Mouse (Mus musculus): ENCODE results near the gene Dhx38.

The Dhx38 gene

DNA sequence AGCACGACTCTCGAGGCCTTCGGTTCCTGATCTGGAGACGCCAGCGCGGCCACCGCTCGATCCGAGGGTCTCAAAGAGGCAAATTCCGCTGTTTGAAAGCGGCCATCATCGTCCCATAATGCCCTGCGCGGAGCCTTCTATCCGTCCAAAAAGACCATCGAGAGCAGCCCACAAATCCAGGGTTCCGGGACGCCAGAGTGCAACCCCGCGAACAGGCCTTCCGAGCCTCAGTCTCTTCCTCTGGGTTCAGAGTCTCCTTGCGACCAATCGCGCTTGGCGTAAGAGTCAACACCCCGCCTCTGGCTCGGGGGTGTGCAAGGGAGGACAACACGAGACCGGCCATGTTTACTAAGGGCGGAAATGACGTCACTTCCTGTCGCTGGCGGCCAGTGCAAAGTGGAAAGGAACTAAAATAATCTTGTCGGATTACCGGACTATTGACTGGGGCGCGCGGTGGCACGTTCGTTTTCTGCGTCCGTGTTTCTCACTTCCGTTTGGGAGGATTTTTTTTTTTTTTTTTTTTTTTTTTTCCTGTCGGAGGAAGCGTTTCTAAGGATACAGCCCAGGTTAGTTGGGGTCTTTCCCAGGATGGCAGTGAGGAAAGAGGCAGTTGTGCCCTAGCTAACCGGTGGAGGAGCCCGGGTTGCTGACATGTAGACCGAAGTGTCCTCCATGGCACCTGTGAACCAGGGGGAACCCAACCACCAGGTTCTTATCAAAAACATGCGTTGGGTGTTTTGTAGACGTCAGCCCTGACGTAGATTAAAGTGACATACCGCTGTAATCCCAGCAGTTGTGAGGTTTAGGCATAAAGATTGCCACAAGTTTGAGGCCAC, at the start of gene Dhx38, which contains the start of gene Txnl4b:
Dhx38 (minus strand) TSS at position 364 of the 836 bp plus-strand sequence.
Txnl4b (plus strand) TSS at position 395 of the 836 bp plus-strand sequence.
- peak; percentile 99 for DNase-seq (ENCODE audit: extremely low read depth, low read depth, low spot score)

DNA sequence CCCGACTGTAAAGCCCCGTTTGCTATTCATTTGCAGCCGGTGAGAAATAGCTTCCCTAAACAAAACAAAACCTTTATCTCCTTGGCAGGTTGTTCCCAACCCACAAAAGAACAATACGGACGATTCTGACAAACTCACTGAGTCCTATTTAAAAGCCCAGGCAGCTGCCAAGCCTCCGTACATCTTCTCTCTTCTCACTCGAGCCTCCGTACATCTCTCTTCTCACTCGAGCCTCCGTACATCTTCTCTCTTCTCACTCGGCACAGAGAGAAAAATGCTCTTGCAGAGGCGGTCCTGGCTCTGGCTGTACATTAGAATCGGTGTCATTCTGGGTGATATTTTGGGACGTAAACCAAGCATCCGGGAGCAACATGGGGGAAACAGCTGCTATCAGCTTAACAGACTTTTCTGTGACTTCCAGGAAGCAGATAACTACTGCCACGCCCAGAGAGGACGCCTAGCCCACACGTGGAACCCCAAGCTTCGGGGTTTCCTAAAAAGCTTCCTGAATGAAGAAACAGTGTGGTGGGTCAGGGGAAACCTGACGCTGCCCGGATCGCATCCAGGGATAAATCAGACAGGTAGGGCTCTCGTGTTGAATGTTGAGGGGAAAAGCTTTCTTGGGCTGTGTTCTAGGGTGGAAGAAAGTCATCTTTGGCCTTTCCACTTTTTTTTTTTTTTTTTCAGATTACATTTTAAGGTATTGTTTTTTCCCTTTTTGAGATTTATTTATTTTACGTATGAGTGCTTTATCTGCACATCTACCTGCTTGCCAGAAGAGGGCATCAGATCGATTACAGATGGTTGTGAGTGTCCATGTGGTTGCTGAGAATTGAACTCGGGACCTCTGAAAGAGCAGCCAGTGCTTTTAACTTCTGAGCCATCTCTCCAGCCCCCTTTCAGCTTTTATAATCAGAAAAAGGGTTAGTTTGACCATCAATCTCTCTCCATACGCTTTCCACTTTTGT, 48.9 kb upstream of the Dhx38 start, which contains the start of gene Pkd1l3:
Pkd1l3 (plus strand) TSS at position 275 of the 968 bp plus-strand sequence.
- DNase-seq (ENCODE audit: extremely low read depth, low read depth, low spot score), result no peak

DNA sequence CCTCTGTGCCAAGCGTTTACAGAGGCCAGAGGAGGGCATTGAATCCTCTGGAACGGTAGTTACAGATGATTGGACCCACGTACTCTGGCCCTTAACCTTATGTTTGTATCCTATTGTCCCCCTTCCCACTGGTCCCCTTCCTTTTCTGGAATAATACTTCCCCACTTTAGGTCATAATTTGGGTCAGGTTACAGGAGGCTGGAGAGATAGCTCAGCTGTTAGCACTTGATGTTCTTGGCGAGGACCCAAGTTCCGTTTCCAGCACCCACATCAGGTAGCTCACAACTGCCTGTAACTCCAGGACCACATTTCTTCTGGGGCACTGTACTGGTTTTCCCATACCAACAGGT, 43.5 kb upstream of the Dhx38 start:
- DNase-seq (ENCODE audit: extremely low read depth, low read depth, low spot score), result no peak

- peak; percentile 54 for DNase-seq (ENCODE audit: extremely low read depth, low read depth, low spot score)
Observed at GRCm38 (mm10) chr8:109608271-109609152, 42.9 kb upstream of the Dhx38 start, which contains the start of gene Dhodh. TSS of gene Dhodh (minus strand) at chr8:109608673.

- no peak for DNase-seq (ENCODE audit: extremely low read depth, low read depth, low spot score)
Observed at GRCm38 (mm10) chr8:109607650-109608049, 42.0 kb upstream of the Dhx38 start.

DNA sequence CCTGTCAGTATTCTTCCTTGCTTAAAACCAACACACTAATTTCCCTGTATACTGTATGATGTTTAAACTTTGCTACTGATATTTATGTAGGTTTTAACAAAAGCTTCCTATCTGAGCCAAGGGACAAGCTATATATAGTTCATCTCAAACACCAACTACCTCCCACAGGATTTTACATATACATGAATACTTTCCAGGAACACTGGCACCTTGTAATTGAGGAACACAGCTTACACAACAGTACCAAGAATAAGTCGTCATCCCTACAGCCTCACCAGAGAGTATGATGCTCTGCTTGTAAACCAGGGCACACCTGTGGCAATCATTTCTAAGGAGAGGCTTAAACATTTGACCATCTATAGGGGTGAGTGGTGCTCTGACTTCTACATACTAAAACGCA, 41.1 kb upstream of the Dhx38 start:
- DNase-seq (ENCODE audit: extremely low read depth, low read depth, low spot score), result no peak

DNA sequence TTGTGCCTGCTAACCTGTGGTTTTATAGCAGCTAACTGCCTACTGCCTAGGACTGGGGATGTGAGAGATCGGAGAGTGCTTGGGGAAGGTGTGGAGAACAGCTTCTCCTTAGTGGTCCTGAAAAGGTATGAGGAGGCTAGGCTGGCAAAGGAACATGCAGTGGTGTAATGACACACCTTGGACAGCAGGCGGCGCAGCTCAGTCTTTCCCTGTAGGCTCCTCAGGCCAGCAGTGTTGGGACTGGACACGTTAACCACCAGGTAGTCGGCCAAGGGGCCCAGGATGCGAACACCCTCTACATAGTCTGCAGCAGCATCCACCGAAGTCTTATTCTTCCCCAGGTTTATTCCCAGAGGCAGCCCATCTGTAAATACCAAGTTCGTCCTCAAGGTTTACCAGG, 30.2 kb upstream of the Dhx38 start:
- no peak for DNase-seq (ENCODE audit: extremely low read depth, low read depth, low spot score)

GRCm38 (mm10) chr8:109593117-109593788, 27.6 kb upstream of the Dhx38 start:
- DNase-seq (ENCODE audit: extremely low read depth, low read depth, low spot score), result no peak

DNA sequence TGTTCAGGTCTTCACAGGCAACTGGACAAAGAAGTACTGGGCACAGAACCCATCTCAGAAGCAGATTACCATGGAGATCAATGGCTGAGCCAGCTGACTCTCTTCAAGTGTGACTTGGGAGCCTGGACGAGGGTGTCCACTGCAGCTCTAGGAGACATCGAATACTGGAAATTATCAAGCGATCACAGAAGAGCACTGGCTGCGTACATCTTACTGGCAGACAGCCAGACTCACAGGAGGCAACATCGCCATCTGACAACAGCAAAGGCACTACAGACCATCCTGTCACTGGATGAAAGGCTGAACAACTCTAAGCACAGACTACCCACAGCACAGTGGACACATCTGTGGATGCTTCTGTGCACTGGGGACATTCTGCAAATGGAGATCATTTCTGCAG, 26.5 kb upstream of the Dhx38 start:
- DNase-seq (ENCODE audit: extremely low read depth, low read depth, low spot score), result no peak

DNA sequence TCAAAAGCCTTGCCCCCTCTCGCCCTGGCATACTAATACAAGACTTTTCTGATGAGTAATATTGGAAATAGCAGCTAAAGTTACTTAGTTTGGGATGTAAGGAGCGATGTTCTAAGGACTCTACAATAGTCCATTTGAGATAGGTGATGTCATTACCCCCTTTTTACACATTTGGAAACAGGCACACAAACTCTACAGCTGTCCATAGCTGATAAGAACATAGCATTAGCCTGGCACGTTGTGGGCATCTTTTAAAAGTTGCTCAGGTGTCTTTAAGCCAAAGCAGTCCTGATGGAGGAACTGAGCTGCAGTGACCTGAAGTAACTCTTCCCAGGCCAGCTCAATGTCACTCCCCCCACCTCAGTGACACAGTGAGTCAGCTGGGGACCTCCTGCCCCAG, 25.7 kb upstream of the Dhx38 start:
- no peak for DNase-seq (ENCODE audit: extremely low read depth, low read depth, low spot score)

GRCm38 (mm10) chr8:109590901-109591300, 25.2 kb upstream of the Dhx38 start:
- DNase-seq (ENCODE audit: extremely low read depth, low read depth, low spot score), result no peak

- DNase-seq (ENCODE audit: extremely low read depth, low read depth, low spot score), result no peak
Observed at GRCm38 (mm10) chr8:109586972-109587504, 21.4 kb upstream of the Dhx38 start.

GRCm38 (mm10) chr8:109585652-109586051, 20.0 kb upstream of the Dhx38 start:
- no peak for DNase-seq (ENCODE audit: extremely low read depth, low read depth, low spot score)

DNA sequence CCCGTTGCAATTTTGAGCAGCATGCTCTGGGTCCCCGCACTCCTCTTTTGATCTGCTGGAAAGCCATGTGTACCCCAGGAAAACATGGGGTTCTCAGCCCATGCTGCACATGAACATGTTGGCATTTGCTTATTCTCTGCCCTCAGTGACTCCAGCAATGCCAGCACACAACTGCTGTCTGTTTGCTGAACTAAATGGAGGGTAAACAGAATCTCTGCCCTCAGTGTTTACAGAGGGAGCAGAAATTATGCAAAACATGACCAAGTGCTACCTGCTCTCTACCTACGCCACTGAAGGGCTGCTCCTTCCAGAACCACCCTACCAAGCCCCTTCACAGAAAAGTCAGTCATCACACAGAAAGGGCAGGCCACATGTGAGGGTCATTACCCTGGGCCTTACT, 19.2 kb upstream of the Dhx38 start:
- no peak for DNase-seq (ENCODE audit: extremely low read depth, low read depth, low spot score)

DNA sequence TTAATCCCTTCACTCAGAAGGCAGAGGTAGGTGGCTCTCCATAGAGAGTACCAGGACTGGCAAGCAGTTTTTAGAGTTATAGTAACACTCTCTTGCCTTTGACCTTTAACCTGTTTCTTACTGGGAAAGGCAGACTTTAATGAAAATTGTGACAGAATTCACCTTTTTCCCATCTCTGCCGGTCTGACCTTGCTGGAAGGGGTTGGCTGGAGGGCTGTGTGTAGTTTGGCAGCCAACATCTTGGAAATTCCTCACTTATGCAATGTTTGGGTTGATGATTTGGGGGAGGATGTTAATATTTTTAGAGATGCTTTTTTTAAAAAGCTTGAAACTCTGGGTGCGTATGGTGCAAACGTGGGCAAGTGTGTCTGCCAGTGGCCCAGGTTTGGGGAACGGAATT, 18.6 kb upstream of the Dhx38 start:
- no peak for DNase-seq (ENCODE audit: extremely low read depth, low read depth, low spot score)

GRCm38 (mm10) chr8:109578900-109579301, 13.2 kb upstream of the Dhx38 start, which contains the start of gene Hp:
TSS of gene Hp (minus strand) at chr8:109579172.
- DNase-seq (ENCODE audit: extremely low read depth, low read depth, low spot score), result no peak

DNA sequence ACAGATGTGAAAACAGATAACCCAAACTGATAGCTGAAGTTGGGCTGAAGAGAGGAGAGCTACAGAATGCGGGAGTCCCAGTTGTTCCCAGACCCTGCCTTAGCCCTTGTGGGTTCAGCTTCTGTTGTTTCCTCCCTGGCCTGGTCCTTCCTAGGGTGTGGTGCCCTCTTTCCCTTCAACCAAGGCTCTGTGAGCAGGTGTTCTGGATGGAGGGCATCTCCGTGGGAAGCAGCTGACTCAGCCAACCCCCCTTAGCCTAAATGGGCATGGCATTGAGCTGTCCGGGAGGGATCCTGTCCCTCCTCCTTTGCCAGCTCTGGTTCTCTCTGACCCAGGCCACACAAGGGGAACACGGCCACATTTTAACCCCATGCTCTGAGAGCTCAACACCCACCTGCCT, 10.7 kb upstream of the Dhx38 start:
- DNase-seq (ENCODE audit: extremely low read depth, low read depth, low spot score), result no peak

GRCm38 (mm10) chr8:109571139-109571538, 5.5 kb upstream of the Dhx38 start:
- no peak for DNase-seq (ENCODE audit: extremely low read depth, low read depth, low spot score)

DNA sequence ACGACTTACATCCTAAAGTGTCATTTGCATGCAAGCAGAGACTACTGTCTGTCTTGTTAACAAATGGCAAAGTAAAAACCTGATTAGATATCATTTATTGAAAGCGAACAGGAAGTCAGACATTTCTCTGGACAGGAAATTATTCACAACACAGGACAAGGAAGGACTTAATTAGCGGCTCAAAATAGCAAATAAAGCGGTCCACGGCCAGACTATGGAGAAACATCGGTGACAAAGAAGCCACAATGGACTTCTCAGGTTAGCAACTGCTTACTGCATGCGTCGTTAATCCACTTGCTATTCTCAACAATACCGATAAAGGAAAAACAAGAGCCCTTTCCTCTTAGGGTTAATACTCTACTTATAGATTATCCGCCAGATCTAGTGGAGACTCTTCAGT, 895 bp downstream of the Dhx38 start:
- no peak for DNase-seq (ENCODE audit: extremely low read depth, low read depth, low spot score)

- no peak for DNase-seq (ENCODE audit: extremely low read depth, low read depth, low spot score)
Observed at GRCm38 (mm10) chr8:109563881-109564280, 1.8 kb downstream of the Dhx38 start.

All from fat pad, adult 2 months (tissue).